Mouse (Mus musculus) midbrain, embryonic 16.5 days (tissue): ENCODE measurements around the gene Oas3. TPM values are rescaled to one million over a fixed set of nuclear protein-coding genes. Genes with fewer than 3 reads are reported as not detected.
A peak's percentile ranks its signal among the peaks of the same experiment; 100 is the strongest.

Experiments used
- ATAC-seq: fragments of 200-750 bp; cut with Nextera tagmentation; 2 replicates; pipeline ENCODE4 v1.8.0; 2017; ENCODE audit warnings: moderate TSS enrichment
- H3K27ac ChIP-seq: fragments of 300-500 bp; sonication (generic); 2 replicates; pipeline ENCODE4 v1.5.1; 2014; ENCODE audit warnings: mild to moderate bottlenecking, low read length, mixed read lengths
- H3K27me3 ChIP-seq: fragments of 300-500 bp; sonication (generic); 2 replicates; pipeline ENCODE4 v1.6.1; 2014; ENCODE audit warnings: low read depth, low read length, mixed read lengths; ENCODE audit not compliant: control insufficient read depth, insufficient read depth
- H3K36me3 ChIP-seq: fragments of 300-500 bp; sonication (generic); 2 replicates; pipeline ENCODE4 v1.6.1; 2014; ENCODE audit warnings: mild to moderate bottlenecking, low read length, moderate library complexity, mixed read lengths; ENCODE audit not compliant: control insufficient read depth, insufficient read depth
- H3K4me1 ChIP-seq: fragments of 300-500 bp; sonication (generic); 2 replicates; pipeline ENCODE4 v1.6.1; 2014; ENCODE audit warnings: mild to moderate bottlenecking, low read length, mixed read lengths; ENCODE audit not compliant: control insufficient read depth, insufficient read depth
- H3K4me2 ChIP-seq: fragments of 300-500 bp; sonication (generic); 2 replicates; pipeline ENCODE4 v1.6.1; 2014; ENCODE audit warnings: mild to moderate bottlenecking, low read length, mixed read lengths
- H3K4me3 ChIP-seq: fragments of 300-500 bp; sonication (generic); 2 replicates; pipeline ENCODE4 v1.5.1; 2014; ENCODE audit warnings: low read depth, mild to moderate bottlenecking, low read length, moderate library complexity, mixed read lengths
- H3K9ac ChIP-seq: fragments of 300-500 bp; sonication (generic); 2 replicates; pipeline ENCODE4 v1.6.1; 2014; ENCODE audit warnings: low read depth, low read length, mixed read lengths
- H3K9me3 ChIP-seq: fragments of 300-500 bp; sonication (generic); replicated peaks from 2 replicates; pipeline ENCODE4 v1.6.1; 2014; ENCODE audit warnings: mild to moderate bottlenecking, low read length, mixed read lengths; ENCODE audit not compliant: control insufficient read depth, poor library complexity, severe bottlenecking
- WGBS: fragments of 180-500 bp; shearing (Covaris S2); extraction: QIAGEN DNeasy Blood & Tissue Kit; methylation state at CpG from one replicate; pipeline ENCODE4 v1.1.7; 2014; 5-methylcytosine and 5-hydroxymethylcytosine counted together
- polyA plus RNA-seq: library from polyadenylated mRNA; unstranded; fragments of >200 nt; fragmentation: Nextera tagmentation; extraction: Ambion mirVana; gene quantifications from 2 replicates; pipeline ENCODE4 v1.2.1, GENCODE M21; 2015

Gene Oas3
- polyA plus RNA-seq, 1 experiment from 2014 or later = 1.1 TPM

GRCm38 (mm10) chr5:120714314-120714713, 63.1 kb downstream of the Oas3 start:
- Histone ChIP-seq H3K9ac (no peak overlapping the region), H3K4me3 (no peak overlapping the region), H3K36me3 (no peaks in the 10 kb centered on the region), H3K4me1 (peaks cover 15% of the 10 kb centered on the region), H3K27me3 (no peaks in the 10 kb centered on the region), H3K9me3 (no peaks in the 10 kb centered on the region), H3K4me2 (peak overlapping the region; percentile 19; the same call in 1 of the 2 replicates), H3K27ac (no peak overlapping the region)
- WGBS = 5% methylated on average over 16 of the region's 16 CpGs
- ATAC-seq = no peak

GRCm38 (mm10) chr5:120712721-120713120, 64.7 kb downstream of the Oas3 start:
- 61% methylated on average over 8 of the region's 8 CpGs for WGBS
- Histone ChIP-seq H3K9ac (no peak overlapping the region), H3K4me1 (peaks cover 30% of the 10 kb centered on the region), H3K9me3 (no peaks in the 10 kb centered on the region), H3K4me3 (no peak overlapping the region), H3K36me3 (no peaks in the 10 kb centered on the region), H3K27ac (no peak overlapping the region), H3K27me3 (no peaks in the 10 kb centered on the region), H3K4me2 (no peak overlapping the region)
- ATAC-seq = no peak

GRCm38 (mm10) chr5:120711827-120712226, 65.6 kb downstream of the Oas3 start, which contains the start of gene Dtx1:
Gene Dtx1 (minus strand): TSS chr5:120711927.
- ATAC-seq = peak; percentile 30; the same call in 1 of the 2 replicates

GRCm38 (mm10) chr5:120711416-120711815, 66.0 kb downstream of the Oas3 start:
- H3K4me1 ChIP-seq = peaks cover 43% of the 10 kb centered on the region
- peak overlapping the region; percentile 92 for H3K27ac ChIP-seq
- no peaks in the 10 kb centered on the region for H3K36me3 ChIP-seq
- peak overlapping the region; percentile 99 for H3K9ac ChIP-seq
- no peaks in the 10 kb centered on the region for H3K9me3 ChIP-seq
- ATAC-seq = peak; percentile 52
- 0% methylated on average over 29 of the region's 43 CpGs for WGBS
- H3K4me3 ChIP-seq = peak overlapping the region; percentile 91
- no peaks in the 10 kb centered on the region for H3K27me3 ChIP-seq
- H3K4me2 ChIP-seq = peak overlapping the region; percentile 95

More at GRCm38 (mm10) chr5:120711827-120712226, 65.6 kb downstream of the Oas3 start, which contains the start of gene Dtx1:
- Histone ChIP-seq H3K4me2 (peak within 1 kb of the TSS; percentile 95), H3K9ac (peak within 1 kb of the TSS; percentile 99), H3K36me3 (no peaks in the 10 kb centered on the region), H3K27me3 (no peaks in the 10 kb centered on the region), H3K4me3 (peak within 1 kb of the TSS; percentile 91), H3K9me3 (no peaks in the 10 kb centered on the region), H3K27ac (peak within 1 kb of the TSS; percentile 92), H3K4me1 (peaks cover 39% of the 10 kb centered on the region)
- WGBS = 36% methylated on average over 3 of the region's 3 CpGs

GRCm38 (mm10) chr5:120710826-120711248, 66.6 kb downstream of the Oas3 start:
- Histone ChIP-seq H3K27me3 (no peaks in the 10 kb centered on the region), H3K27ac (peak overlapping the region; percentile 92), H3K4me3 (peak overlapping the region; percentile 91), H3K9me3 (no peaks in the 10 kb centered on the region), H3K9ac (peak overlapping the region; percentile 99), H3K36me3 (no peaks in the 10 kb centered on the region), H3K4me2 (peak overlapping the region; percentile 95), H3K4me1 (peaks cover 47% of the 10 kb centered on the region)
- WGBS = under 1% methylated on average over 32 of the region's 34 CpGs
- ATAC-seq = peak; percentile 30

GRCm38 (mm10) chr5:120710161-120710825, 67.2 kb downstream of the Oas3 start:
- H3K4me1 ChIP-seq = peaks cover 49% of the 10 kb centered on the region
- peak; percentile 46 for ATAC-seq
- H3K9me3 ChIP-seq = no peaks in the 10 kb centered on the region
- H3K4me2 ChIP-seq = peak overlapping the region; percentile 95
- H3K27ac ChIP-seq = peak overlapping the region; percentile 92
- H3K9ac ChIP-seq = peak overlapping the region; percentile 99
- 1% methylated on average over 40 of the region's 40 CpGs for WGBS
- peak overlapping the region; percentile 91 for H3K4me3 ChIP-seq
- no peaks in the 10 kb centered on the region for H3K36me3 ChIP-seq
- H3K27me3 ChIP-seq = no peaks in the 10 kb centered on the region

- no peaks in the 10 kb centered on the region for H3K9me3 ChIP-seq
- peaks cover 50% of the 10 kb centered on the region for H3K4me1 ChIP-seq
- H3K27ac ChIP-seq = no peak overlapping the region
- H3K4me2 ChIP-seq = peak overlapping the region; percentile 95
- no peaks in the 10 kb centered on the region for H3K36me3 ChIP-seq
- no peak for ATAC-seq
- no peaks in the 10 kb centered on the region for H3K27me3 ChIP-seq
- peak overlapping the region; percentile 25 for H3K4me3 ChIP-seq
- WGBS = 33% methylated on average over 13 of the region's 13 CpGs
- peak overlapping the region; percentile 15; the same call in 1 of the 2 replicates for H3K9ac ChIP-seq
Observed at GRCm38 (mm10) chr5:120706976-120707375, 70.5 kb downstream of the Oas3 start.

GRCm38 (mm10) chr5:120706541-120706940, 70.9 kb downstream of the Oas3 start:
- H3K4me1 ChIP-seq = peaks cover 47% of the 10 kb centered on the region
- no peaks in the 10 kb centered on the region for H3K36me3 ChIP-seq
- H3K4me2 ChIP-seq = peak overlapping the region; percentile 95
- no peaks in the 10 kb centered on the region for H3K27me3 ChIP-seq
- no peak overlapping the region for H3K27ac ChIP-seq
- no peak for ATAC-seq
- no peaks in the 10 kb centered on the region for H3K9me3 ChIP-seq
- H3K9ac ChIP-seq = peak overlapping the region; percentile 15; the same call in 1 of the 2 replicates
- peak overlapping the region; percentile 25 for H3K4me3 ChIP-seq
- WGBS = 2% methylated on average over 16 of the region's 16 CpGs

GRCm38 (mm10) chr5:120704421-120704820, 73.0 kb downstream of the Oas3 start:
- Histone ChIP-seq H3K27ac (no peak overlapping the region), H3K9me3 (no peaks in the 10 kb centered on the region), H3K9ac (no peak overlapping the region), H3K4me3 (no peak overlapping the region), H3K4me2 (no peak overlapping the region), H3K27me3 (no peaks in the 10 kb centered on the region), H3K36me3 (no peaks in the 10 kb centered on the region), H3K4me1 (peaks cover 47% of the 10 kb centered on the region)
- 48% methylated on average over 6 of the region's 6 CpGs for WGBS
- no peak for ATAC-seq
